Mouse (Mus musculus) cerebellum, postnatal 4 days (tissue): ENCODE data around the gene Gm42791.

Source experiments
- DNase-seq, 2 experiments: peaks; one replicate each; pipeline ENCODE4 v3.0.0; 2022; ENCODE audit warnings: low spot score in 2 of 2, mixed read lengths in 1 of 2

Gene Gm42791

DNA sequence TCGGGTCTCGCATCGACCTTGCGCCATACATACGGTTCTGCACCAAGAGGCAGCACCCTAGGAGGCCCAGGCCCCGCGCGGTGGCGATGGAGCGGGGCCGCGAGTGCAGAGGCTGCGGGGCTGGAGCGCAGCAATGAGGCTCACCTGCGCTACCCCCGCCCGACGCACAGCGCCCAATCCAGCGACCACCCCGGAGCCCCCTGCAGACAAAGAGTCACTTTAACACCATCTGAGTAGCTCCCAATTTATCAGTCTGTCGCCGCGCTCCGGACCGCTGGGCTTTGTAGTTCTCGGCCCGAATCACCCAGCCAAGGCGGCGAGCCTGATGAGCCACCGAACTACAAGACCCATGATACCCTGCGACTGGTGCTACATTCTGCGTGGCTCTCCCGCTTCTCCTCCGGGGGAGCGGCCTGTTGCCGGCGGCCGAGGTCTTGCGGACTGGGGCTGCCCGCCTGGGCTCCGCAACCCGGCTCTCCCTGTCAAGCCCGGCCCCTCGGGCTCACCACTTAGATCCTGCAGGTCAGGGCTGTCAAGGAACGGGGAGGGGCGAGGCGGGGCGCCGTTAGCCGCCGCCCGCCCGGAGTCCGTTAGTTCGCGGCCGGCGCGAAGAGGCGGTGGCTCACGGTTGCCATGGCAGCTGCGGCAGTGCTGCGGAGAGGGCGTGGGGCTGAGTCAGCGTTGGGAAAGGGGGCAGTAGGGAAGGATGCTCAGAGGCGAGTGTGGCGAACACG is 66.4 kb downstream of the Gm42791 start:
- DNase-seq = peak; percentile 84 to 91

GRCm38 (mm10) chr5:148927717-148928223 is 67.2 kb downstream of the Gm42791 start:
- DNase-seq = no peak

DNA sequence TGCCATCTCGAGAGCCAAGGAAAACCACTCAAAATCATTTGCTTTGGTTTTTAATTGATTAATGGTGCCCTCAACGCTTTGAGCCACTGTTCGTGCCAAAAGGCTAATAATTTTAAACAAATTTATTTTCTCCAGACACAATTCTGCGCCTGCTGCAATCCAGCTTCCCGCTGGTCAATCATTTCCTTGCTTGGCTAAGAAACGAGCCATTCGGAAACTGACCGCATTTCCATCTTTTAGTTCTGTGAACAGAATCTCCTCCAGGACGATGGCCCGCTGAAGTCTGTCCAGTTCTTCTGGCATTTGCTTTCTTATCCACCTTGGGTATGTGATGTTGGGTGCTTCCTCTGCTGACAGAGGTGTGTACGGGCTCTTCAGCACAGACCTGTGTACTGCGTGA is 70.4 kb downstream of the Gm42791 start:
- DNase-seq = no peak

GRCm38 (mm10) chr5:148924051-148924450 is 70.9 kb downstream of the Gm42791 start:
- DNase-seq = no peak

DNA sequence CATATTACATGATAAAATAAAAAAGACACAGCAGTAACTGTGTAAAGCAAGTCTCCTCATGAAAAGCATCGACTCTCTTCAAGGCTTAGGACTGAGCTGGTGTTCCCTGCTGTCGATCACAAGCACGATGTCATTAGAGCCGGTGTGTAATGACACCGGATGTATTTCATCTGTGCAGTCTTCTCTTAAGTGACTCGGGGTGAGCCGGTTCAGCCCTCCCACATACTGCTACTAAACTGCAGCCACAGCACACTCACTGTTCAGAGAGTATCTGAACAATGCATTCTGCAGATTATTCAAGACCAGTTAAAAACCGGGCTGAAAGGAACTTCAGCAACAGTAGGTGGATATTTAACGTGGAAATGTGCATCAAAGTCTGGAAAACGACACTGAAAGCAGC is 71.5 kb downstream of the Gm42791 start:
- DNase-seq = no peak

DNA sequence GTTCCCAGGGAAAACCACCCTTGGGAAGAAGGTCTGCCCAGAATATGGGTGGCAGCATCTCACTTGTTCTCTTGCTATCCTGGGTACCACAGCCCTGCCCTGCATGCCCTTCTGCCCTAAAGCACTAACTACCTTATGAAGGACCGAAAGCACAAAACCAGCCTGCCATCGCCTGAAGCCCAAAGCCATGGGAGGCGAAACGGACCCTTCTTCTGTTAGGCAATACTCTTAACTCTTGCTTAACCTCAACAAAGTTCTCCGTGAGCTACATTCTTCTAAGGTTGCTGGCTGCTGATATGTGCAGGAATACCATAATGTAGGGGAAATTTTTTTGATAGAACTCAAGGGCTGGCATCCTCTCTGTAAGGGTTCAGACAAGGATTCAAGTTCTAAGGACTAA is 72.2 kb downstream of the Gm42791 start:
- DNase-seq = no peak

- no peak for DNase-seq
These were observed 76.9 kb downstream of the Gm42791 start for GRCm38 (mm10) chr5:148918049-148918448.

DNA sequence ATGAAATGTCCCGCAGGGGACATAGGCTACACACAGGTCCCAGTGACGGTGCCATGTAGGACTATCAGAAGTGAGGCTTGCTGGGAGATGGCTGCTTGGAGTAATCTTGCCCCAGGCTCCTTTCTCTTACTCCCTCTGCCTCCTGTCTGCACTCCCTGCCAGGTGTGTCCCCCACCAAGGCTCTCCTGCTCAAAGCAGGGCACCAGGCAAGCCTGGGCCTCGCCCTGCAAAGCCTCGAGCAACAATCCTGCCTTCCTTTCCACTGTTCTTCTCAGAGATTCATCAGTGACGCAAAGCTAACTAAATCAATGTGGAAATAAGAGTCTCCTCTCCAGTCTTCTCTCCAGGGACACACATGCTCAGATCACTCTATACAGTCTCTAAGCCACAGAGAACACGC is 78.2 kb downstream of the Gm42791 start:
- no peak for DNase-seq

DNA sequence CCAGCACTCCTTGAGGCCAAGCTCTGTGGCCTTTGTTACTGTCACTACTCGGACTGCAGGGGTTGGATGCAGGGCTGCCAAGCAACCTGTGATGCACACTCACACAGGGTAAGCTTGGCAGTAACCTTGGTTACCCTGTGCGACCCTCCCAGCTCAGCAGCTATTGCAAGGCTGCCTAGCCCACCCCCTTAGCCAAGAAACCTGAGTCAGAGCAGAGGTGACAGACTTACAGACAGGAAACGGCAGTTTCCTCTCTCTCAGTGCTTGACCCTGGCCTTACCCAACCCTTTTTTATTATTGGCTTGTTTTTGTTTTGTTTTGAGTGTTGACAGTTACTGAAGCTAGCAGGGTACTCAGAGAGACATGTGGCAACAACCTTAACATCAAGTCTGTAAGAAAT is 82.7 kb downstream of the Gm42791 start:
- DNase-seq = no peak

DNA sequence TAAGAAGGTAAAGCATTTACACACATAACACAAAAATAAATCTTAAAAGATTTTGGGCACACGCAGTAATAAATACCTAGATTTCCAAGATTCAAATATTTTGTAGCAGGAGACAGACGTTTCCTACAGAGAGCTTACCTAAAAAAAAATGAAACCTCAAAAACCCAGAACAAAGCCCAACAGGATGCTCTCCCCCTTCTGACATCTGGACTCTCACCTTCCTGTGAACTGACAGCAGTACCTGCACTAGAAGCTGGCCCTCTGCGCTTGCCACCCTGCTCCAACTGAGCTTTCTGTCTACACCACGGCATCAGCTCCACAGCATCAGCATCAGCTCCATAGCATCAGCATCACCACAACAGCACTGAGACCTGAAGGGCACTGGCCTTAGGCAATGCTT is 84.9 kb downstream of the Gm42791 start:
- DNase-seq = no peak

- no peak for DNase-seq
These were observed 85.5 kb downstream of the Gm42791 start for GRCm38 (mm10) chr5:148909402-148909801.

DNA sequence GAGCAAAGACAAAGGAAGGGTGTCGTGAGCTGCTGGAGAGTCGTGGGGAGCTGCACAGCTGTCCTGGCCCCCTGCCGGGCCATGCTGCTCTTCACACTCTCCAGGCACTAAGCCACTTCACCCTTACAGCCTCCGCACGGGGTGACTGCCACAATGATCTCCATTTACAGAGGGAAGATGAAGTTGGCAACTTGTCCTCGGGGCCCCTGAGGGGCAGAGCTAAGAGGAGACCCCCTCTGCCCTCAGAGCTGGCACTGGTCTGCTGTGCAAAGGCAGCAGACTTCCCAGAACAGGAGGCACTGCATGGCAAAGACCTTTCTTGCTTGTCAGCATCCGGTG is 85.9 kb downstream of the Gm42791 start:
- DNase-seq = peak in 1 of 2 experiments; percentile 16

DNA sequence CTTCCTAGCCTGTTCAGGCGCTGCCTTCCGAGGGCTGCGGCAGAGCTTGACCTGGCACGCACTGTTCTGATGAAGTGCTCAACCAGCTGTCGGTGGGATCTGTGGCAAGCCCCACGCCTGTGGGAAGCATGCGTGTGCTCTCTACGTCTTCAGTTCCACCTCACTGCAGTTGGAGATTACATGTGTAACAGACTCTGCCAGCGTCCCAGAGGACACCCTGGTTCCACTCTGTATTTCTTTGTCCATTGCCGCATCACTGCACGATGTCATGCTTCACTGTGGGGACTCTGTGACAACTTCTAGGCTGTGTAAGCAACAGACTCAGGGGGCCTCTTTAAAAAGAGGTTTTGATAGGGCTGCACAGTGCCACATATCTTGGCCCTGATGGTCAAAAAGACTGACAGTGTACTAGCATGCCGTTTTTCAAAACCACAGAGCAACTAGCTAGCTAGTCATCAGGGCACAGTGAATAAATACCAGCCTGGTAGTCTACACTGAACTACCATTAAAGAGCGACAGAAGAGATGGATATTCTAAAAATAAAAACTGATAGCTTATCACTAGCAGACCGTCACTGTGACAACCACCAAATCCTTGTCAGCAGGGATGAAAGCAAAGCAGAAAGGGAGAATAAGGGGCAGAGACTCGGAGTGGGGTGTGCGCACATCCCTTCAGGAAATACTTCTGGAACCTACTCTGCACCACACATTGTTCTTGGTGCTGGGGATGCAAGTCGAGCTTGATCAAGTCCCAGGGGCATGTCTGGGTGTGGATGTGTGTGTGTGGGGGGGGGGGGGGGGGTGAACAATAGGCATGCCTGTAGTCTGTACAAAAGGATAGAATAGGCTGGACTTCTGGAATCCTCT is 86.5 kb downstream of the Gm42791 start:
- DNase-seq = no peak

DNA sequence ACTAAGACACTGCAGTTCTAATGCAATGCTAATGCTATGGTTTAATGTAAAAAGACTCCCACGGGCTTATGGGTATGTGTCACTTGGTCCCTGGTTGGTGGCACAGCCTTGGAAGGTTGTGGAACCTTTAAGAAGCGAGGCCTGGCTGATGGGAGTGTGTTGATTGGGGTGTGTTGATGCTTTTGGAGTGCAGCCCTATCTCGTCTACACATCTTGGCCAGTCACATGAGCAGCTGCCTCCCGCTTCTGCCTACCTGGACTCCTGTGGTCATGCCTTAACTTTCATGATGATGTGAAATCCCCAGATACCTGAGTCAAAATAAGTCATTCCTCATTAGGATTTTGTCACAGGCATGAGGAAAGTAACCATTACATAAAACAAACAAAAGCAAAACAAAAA is 88.6 kb downstream of the Gm42791 start:
- DNase-seq = no peak

- DNase-seq = no peak
These were observed 90.1 kb downstream of the Gm42791 start for GRCm38 (mm10) chr5:148904846-148905245.

DNA sequence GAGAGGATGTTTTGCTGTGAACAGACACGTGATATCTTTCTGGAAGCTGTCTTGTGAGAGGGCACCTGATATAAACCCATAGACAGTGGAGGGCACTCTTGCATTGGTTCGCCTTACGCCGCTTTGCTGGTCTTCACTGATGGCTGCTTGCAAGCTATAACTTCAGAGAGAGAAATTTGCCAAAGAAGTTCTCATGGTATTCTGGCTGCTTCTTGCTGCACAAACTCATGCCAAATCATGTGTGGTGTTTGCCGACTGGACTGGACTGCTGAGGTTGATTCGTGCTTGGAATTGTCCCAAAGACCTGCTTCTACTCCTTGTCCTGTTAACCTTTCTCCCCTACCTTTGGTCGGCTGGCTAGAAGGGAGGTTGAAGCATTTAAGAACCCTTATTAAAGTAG is 95.6 kb downstream of the Gm42791 start:
- no peak for DNase-seq

DNA sequence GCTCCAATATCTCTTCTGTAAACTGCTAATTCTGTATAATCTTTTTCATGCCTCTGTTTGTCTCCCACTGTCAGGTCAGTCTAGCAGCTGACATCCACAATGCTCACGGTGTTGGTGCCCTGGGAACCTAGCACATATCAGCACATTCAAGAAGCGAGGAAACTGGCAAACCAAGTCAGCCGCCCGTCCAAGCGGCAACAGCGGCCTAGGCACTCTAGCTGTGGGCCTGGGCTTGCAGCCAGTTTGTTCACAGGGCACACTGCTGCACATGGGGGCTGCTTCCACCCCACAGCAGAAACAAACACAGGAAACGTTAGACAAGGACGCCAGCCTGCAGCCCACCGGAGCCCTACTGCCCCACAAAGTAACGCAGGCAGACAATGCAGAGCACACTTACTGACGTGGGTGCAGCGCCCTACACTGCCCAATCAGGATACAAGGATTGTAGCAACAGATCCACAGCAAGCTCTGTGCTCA is 97.0 kb downstream of the Gm42791 start:
- no peak for DNase-seq

- no peak for DNase-seq
These were observed 97.8 kb downstream of the Gm42791 start for GRCm38 (mm10) chr5:148897069-148897702.

GRCm38 (mm10) chr5:148896515-148896914 is 98.4 kb downstream of the Gm42791 start:
- no peak for DNase-seq

- DNase-seq = no peak
These were observed 99.1 kb downstream of the Gm42791 start for GRCm38 (mm10) chr5:148895833-148896232.

DNA sequence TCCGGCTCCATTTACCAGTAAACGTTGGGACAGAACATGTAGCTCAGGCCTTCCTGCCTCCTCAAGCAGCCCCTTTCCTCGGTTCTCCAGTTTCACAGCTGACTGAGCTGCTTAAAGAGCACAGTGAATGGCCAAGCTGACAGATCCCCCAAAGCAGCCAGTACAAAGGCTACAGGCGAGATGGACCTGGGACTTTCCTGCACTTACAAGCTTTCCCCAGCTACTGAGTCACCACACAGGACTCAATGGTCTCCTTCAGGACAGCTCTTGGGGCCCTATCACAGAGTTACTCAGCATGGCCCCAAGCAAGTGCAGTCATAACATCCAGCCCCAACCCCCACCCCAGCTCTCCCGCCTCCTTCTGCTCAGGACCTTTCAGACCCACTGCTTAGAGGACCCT is 99.9 kb downstream of the Gm42791 start:
- no peak for DNase-seq

- DNase-seq = no peak
These were observed 104.7 kb downstream of the Gm42791 start for GRCm38 (mm10) chr5:148890237-148890636.
